Mouse (Mus musculus): Measurements from ENCODE around the gene Atp2b4. TPM values are rescaled to one million over a fixed set of nuclear protein-coding genes. Genes with fewer than 3 reads are reported as not detected.

The Atp2b4 gene
- polyA plus RNA-seq, 1 experiment = 45.4 TPM

DNA sequence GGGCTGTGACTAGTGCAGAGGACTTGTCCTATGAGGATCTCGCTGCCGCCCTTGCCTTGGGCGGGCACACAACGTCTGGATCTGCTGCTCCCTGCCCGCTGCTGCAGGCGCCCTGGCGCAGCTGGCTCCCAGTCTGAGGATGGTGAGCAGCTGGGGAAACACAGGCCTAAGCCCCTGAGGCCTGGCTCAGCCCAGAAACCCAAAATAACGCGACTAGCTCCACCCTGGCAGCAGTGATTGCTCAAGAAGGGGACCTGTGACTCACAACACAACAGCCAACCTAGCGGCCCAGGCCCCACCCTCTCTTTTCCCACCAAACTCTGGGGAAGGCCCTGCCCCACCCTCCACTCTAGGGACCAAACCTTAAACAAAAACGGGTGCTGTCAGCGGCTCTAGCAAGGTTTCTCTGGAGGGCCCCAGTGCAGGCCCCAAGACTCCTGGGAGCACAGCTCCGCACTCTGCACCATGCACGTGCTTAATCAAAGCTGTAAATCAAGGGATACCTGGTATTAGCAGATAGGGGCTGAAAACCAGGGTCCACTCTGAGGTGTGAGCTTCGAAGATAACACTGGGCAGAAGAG, 23.1 kb downstream of the Atp2b4 start:
- TF ChIP-seq GATA1 (IDR thresholded peaks at IDR 0.05; ENCODE audit: low read length) = no peak

DNA sequence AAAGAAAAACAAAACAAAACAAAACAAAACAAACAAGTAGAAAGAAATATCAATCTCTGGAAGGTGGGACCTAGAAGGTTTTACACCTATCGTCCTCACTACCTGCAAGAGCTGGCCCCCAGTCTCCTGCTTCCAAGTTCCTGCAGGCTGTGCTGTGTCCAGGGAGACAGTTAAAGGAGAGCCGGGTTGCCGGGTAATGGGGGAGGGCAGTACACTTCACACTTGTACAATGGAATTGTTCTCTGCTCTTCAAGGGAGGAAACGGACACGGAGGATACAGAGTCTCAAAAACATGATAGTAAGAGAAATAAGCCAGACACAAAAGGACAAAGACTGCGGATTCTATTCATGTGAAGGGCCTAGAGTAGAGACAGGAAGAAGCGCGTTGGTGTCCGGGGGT, 28.3 kb downstream of the Atp2b4 start:
- TF ChIP-seq GATA1 (IDR thresholded peaks at IDR 0.05; ENCODE audit: low read length) = no peak

DNA sequence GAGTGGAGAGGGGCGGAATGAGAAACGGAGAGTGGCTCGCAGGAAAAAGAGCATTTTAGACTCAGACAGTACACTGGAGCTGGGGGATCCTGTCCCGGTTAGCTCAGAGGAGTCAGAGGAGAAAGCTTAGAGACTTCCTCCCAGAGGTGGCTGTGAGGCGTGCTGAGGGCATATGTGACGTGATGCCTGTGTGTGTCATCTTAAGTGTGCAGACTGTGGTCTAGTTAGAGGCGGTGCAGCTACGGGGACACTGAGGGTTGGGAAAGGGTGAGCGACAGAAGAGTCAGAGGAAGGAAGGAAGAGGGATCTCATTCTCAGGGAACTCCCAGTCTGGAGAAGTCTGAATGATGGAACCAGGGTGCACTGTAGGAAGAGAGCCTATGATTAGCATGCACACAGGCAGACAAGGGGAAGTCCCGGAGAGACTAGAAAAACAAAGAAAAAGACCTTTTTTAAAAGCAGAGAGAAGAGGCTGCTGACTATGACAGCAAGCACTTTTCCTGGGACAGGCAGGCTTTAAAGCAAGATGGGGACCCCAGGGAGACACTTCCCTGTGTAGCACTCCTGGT, 28.9 kb downstream of the Atp2b4 start:
- no peak for TF ChIP-seq GATA1 (IDR thresholded peaks at IDR 0.05; ENCODE audit: low read length)

DNA sequence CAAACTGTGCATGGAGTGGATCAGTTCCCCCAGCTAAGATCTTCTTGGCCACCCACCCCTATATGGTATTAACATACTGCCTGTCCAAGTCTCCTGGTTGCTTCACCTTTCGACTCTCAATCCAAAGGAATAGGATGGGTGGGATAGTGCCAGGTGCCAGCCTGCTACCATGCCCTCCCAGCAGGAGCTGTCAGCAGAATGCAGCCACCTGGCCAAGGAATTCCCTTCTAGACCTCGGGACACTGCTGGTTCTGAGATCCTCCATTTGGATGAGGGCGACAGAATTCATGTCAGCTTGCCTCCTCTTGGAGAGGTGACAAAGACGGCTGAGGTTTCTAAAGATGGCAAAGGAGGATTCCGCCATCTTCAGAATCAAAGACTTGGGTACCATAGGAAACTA, 32.8 kb downstream of the Atp2b4 start:
- no peak for TF ChIP-seq GATA1 (IDR thresholded peaks at IDR 0.05; ENCODE audit: low read length)

DNA sequence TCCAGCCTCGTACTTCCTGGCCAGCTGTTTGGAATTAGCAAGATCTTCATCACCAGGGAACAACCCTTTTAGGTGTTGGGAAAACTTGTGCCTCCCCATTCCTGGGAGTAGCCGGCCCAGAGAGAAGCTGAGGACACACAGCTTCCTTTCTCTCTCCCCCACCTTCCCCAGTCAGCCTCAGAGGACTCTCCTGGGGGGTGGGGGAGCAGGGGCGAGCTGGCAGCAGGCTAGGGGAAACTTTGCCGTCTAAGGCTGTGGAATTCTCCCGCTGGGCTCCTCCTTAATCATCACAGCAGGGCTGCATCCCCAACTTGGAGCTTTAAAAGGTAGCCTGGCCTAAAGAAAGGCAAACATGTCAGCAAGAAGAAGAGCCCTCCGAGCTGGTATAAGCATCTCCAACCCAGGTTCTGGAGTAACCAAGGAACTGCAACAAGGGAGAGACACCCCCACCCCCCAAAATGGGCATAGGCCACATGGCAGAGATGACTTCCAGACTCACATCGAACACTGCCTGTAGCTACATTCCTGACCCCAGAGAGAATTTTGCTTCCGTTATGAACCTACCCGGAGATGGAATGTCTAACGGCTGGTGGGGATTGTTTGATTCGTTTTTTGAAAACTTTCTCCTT, 33.8 kb downstream of the Atp2b4 start:
- no peak for TF ChIP-seq GATA1 (IDR thresholded peaks at IDR 0.05; ENCODE audit: low read length)

DNA sequence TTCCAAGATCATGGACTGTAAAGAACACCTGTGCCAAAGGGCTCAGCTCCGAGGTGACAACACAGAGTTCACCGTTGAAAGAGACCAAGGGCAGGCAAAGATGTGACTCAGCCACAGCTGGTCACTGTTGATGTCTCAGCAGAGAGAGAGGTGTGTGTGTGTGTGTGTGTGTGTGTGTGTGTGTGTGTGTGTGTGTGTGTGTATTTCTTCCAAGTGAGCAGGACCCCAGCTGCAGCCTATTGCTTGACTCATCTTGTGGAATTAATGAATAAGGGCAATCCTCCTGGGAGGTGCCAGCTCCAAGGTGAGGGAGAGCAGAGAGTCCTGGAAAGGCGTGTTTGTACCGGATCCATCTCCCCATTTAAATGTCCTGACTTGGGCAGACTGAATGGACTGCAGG, 35.5 kb downstream of the Atp2b4 start:
- no peak for TF ChIP-seq GATA1 (IDR thresholded peaks at IDR 0.05; ENCODE audit: low read length)

DNA sequence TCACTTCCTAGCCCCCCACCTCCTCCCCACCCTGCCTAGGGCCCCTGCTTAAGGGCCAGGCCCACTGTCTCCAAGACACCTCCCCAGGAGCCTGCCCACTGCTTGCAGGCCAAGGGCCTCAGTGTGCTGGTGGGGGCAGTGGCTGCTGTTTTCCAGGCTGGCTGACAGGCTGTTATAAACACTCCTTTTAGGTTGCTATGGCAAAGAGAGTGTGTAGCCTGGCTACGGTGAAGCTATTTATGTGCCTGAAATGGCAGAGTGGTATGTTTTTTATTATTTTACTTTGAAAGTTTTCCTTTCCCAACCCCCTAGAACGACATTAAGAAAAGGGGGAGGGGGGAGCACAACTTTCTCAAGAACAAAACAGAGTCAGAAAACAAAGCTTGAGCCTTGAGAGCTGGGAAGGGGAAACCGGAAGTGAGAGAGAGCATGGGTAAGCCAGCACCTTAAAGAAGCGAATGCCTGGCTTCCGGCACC, 37.9 kb downstream of the Atp2b4 start:
- no peak for TF ChIP-seq GATA1 (IDR thresholded peaks at IDR 0.05; ENCODE audit: low read length)

DNA sequence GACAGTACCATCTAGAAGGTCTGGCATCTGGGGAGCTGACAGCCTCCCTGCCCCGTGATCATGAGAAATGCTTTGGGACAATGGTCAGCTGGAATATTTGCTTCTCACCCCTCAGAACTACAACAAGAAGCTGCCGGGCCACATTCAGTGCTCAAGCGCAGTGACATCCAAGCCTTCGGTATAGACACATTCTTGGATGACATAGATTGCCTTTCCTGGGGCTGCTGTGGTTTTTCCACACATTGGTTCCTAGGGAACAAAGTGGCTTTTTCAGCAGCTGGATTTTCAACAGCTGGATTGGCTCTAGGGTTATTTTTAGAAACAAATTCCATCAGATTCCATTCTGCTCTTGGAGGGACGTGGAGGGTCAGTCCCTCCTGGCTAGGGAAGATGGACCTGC, 39.6 kb downstream of the Atp2b4 start:
- no peak for TF ChIP-seq GATA1 (IDR thresholded peaks at IDR 0.05; ENCODE audit: low read length)

DNA sequence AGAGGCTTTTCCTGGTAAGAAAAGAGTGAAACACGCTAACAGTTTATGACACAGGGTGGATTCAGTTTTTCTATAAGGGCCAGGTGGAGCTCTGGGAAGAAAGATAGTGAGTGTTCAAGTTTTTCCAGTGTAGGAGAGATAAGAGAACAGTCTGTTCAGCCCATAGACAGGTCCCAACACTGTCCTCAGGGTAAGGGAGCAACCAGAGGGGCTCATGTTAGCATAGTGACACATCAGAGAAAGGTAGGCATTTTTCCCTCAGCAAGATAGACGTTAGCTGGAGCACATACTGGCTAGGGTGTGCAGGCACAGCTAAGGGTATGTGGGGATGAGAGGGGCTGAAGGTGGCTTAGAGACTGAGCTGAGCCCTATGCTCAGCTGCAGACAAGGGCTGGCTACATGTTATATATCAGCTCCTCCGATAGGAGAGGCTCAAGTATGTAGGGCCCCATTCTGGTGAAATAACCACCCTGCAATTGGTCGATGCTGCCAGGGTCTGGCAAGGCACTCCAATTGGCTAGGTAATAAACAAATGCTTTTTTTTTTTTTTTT, 46.4 kb downstream of the Atp2b4 start:
- TF ChIP-seq GATA1 (IDR thresholded peaks at IDR 0.05; ENCODE audit: low read length) = peak; percentile 27

DNA sequence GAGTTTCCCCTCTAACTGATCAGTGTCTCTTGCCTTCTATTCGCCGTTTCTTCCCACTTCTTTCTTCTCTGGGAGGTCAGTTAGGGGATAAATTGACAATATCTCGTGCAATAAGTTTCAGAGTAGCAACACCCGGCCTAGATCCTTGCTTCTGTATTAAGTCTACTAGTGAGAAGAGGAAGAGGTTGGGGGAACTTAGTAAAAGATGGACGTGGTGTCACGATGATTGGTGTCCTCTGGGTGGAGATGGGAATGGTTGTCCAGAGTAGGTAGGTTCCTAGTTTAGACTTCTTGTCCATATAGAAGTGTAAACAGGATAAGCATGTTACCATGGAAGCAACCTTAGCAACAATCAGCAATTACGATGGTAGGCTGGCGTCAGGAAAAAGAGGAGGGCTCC, 47.5 kb downstream of the Atp2b4 start:
- TF ChIP-seq GATA1 (IDR thresholded peaks at IDR 0.05; ENCODE audit: low read length) = no peak

DNA sequence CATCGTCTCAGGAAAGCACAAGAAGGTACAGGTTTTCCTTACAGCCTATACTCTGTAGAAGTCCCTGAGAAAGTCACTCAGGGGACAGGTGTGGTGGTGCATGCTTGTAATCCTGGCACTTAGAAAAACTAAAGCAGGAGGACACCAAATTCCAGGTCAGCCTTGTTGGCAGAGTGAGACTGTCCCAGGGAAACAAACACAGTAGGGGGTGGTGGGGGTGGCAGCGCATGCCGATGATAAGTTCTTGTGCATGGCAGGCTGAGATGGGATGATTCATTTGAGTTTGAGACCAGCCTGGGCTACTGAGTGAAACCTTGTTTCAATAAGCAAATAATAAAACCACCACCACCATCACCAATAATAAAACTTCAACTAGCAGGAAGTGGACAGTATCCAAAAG, 49.2 kb downstream of the Atp2b4 start:
- TF ChIP-seq GATA1 (IDR thresholded peaks at IDR 0.05; ENCODE audit: low read length) = no peak

DNA sequence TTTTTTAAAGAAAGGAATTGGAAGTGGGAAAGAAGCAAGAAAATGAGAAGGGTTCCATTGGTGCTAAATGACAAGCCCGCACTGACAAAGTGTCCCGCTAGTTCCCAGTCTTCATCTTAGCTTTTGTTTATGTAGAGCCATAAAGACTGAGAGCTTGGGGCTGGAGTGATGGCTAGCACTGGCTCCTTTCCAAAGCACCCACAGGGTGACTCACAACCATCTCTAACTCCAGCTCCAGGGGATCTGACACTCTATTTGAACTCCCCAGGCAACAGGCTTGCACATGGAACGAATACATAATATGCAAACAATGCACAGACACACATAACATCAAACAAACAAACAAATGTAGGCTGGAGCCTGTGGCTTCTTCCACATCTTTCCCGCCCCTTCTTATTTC, 50.9 kb downstream of the Atp2b4 start:
- no peak for TF ChIP-seq GATA1 (IDR thresholded peaks at IDR 0.05; ENCODE audit: low read length)

DNA sequence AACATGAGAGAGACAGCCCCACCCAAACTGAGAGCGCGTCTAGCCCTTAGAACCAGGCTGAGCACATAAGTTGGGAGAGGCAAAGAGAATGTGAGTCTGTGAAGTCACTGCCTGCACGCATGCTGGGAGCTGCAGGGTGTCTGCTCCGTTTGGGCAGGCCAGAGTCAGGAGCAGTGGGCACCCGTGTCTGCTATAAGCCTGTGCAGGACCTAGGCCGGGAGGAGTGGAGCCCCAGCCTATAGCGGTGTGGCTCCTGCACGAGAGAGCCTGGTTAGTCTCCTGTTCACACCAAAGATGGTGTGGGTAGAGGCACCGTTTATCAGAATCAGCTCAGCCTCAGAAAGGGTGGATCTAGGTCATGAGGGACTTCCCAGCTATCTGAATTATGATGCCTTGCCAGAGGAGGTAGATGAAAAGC, 55.8 kb downstream of the Atp2b4 start:
- no peak for TF ChIP-seq GATA1 (IDR thresholded peaks at IDR 0.05; ENCODE audit: low read length)

DNA sequence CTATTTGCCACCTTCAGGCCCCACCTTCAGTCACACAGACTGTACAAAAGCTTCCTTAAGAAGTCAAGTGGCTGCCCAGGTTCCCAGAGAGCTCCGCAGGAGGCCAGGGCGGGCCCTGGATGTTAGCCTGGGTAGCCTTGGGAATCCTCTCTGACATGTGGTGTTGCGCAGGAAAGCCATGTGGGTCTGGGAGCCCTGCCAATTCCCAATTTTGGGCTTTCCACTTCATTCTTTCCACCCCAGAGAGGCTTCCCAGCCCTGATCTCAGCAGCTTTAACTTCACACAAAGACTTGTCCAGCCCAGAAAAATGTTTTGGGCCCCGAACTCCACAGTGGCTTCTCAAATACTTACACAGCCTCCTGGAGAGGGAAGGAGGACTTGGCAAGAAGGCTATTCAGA, 56.2 kb downstream of the Atp2b4 start:
- no peak for TF ChIP-seq GATA1 (IDR thresholded peaks at IDR 0.05; ENCODE audit: low read length)

DNA sequence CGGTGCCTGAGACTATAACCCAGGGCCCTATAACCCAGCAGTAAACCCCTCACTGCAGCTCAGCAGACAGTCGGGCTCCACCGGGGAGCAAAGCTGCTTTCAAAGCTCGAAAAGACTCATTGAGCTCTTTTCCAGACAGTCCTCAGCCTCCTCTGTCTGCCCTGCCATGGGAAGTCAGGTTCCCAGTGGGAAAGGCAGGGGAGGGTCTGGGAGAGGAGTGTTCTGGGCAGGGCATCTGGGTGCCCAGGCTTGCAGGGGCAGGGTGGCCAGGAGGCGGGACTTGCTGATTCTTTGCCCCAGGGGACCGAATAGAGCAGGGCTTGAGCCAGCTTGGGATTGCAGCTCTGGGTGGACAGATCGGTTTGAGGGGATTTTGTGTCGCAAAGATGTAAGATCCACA, 58.3 kb downstream of the Atp2b4 start:
- no peak for TF ChIP-seq GATA1 (IDR thresholded peaks at IDR 0.05; ENCODE audit: low read length)

DNA sequence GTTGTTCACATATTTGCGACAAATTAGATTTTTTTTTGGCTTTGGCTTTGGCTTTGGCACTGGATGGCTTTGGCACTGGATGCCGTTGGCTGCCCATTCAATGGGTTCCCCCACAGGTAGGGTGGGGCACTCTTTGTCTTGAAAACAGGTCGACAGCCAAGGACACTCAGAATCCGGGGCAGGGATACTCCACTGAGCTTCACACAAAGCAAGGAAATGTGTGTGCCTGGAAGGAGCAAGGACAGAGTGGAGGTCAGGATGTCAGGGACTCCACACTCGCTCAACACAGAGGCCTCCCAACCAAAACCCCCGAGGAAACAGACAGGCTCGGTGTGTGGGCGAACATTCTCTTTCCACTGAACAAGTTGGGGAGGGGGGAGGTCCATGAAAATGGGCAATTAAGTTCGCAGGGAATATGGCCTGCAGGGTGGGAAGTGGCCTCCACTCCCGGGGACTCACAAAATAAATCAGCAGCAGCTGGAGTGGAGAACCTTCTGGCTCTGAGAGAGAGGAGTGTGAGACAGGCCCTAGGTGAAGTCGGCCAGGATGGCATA, 58.9 kb downstream of the Atp2b4 start:
- no peak for TF ChIP-seq GATA1 (IDR thresholded peaks at IDR 0.05; ENCODE audit: low read length)

DNA sequence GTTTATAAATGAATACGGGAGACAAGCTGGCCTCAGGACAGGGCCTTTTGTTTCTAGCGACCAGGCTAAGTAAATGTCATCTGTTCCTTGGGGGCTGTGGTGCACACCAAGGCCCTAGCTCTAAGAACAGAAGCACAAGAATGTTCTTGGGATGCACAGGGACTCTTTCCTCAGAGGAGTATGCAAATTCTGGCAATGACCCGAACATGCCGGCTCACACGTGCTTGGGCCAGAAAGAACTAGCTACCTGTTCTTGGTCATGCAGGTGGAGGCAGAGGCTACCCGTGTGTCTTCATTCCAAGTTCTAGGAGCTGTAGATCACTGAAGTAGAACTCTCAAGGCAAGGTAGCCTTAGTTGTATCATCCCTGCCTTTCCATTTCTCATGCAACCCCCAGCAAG, 59.7 kb downstream of the Atp2b4 start:
- no peak for TF ChIP-seq GATA1 (IDR thresholded peaks at IDR 0.05; ENCODE audit: low read length)

Measured in G1E-ER4 (cell line).